Mouse (Mus musculus) urinary bladder, adult 18-20 months (tissue): ENCODE results near the gene Vkorc1.
"Not testable (repeated sequence)": the region's sequence is repeated elsewhere in the genome, so short reads cannot be mapped to it uniquely, and the experiment has no call there.

Experiments
- DNase-seq, 2 experiments: peaks; one replicate each; pipeline ENCODE4 v3.0.0; 2022; ENCODE audit warnings: low spot score in 2 of 2, mixed read lengths in 2 of 2

Gene Vkorc1

DNA sequence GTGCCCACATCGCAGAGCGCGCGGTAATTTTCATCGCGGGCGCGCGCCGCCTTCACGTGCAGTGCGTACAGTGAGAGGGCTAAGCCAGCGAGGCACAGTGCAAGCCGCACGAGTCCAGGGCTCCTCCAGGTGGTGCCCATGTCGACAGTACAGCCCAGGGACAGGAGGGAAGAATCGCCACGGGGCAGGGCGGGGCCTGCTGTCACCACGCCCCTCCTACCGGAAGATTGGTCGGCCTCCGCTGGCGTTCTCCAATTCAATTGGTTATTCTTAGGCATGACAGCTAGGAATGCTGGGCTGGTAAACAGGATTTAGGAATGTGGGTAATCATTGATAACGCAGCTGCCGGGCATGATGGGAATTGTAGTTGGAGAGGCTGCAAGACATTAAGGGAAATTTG, at the start of gene Vkorc1, which contains the start of gene Gm21974:
TSS of gene Vkorc1 (minus strand) at position 176 of the 400 bp plus-strand sequence.
TSS of gene Gm21974 (minus strand) at position 13 of the 400 bp plus-strand sequence.
- DNase-seq: peak; percentile 91 to 95

DNA sequence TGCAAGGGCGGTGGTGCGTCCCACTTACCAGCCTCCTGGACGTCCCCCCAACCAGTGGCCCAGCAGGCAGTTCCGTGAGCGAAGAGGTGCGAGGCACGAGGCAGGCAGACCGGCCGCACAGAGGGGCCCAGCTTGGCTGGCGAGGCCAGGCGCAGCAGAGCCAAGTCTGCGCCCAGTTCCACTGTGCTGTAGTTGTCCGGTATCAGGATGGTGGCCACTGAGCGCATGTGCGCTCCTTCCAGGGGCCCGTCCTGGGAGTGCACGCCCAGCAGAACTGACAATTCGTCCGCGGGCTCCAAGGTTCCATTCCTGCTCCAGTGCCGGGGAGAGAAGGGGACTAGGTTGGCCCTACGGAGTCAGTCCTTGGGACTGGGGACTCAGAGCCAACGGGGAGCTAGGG, 49.2 kb upstream of the Vkorc1 start:
- DNase-seq: no peak

DNA sequence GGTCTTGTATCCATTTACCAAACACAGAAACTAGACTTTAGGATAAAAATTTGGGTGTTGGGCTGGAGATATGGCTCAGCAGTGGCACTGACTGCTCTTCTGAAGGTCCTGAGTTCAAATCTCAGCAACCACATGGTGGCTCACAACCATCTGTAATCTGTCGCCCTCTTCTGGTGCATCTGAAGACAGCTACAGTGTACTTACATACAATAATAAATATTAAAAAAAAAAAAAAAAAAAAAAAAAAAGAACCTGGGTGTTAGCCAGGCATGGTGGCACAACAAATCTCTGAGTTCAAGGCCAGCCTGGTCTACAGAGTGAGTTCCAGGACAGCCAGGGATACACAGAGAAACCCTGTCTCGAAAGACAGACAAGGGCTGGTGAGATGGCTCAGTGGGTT, 46.7 kb upstream of the Vkorc1 start:
- DNase-seq: not testable (repeated sequence)

- no peak for DNase-seq
Observed at GRCm38 (mm10) chr7:127936216-127936884, 40.9 kb upstream of the Vkorc1 start.

DNA sequence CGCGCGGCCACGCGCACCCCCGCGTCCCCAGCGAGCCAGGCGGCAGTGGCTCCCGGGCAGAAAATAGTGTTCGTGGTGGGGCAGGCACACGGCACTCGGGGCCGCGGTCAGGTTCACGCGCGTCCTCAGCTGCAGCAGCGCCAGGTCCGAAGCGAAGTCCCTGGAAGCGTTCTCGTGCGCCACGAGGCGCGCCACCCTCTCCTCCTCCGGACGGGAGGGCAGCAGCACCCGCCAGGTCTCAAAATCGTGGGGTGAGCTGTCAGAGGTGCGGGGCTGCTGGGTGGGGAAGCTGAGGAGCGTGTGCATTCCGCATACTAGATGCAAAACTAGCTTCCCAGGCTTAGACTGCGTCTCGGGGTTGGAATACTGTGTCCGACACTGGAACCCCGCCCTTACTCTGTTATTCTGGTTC, 40.3 kb upstream of the Vkorc1 start:
- no peak for DNase-seq

DNA sequence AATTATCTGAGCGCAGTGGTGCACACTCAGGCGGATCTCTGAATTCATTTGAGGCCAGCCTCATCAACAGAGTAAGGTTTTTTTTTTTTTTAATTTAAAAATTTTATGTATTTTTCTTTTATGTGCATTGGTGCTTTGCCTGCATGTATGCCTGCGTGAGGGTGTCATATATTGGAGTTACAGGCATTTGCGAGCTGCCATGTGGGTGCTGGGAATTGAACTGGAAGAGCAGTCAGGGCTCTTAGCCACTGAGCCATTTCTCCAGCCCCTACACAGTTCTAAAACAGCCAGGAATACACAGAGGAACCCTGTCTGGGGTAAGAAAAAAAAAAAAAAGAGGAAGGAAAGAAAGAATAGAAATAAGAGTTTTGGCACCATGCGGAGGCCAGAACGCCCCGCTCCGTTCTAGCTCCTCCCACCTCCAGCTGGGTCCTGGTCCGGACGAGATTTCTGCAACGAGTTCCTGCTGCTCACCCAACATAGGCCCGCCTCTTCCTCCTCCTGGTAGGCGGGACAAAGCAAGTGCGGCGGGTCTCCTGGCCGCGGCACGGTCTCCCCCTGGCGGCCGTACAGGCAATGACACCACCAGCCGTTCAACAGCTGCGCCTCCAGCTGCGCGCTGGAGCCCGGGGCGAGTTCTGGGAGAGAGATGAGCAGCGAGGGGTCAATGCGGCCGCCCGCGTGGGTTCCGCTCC, 39.8 kb upstream of the Vkorc1 start:
- DNase-seq: peak; percentile 92 to 94

DNA sequence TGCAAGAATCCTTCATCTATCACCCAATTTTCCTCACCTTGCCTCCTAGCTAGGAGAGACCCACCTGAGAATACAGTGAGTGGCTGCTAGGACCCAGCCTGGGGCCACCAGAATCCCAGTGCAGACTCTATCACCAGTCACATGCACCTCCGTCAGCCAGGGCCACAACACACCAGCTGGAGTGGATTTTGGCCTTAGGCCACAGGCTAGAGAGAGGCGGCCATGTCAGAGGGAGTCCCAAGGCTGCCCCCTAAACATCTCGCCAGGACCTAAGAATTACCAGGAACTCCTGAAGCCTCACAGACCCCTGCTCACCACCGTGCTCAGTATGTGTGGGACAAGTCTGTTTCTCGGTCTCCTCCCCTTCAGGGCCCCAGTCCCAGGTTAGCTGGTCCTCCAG, 38.7 kb upstream of the Vkorc1 start:
- DNase-seq: no peak

- DNase-seq: peak in 1 of 2 experiments; percentile 44
Observed at GRCm38 (mm10) chr7:127932273-127933031, 37.0 kb upstream of the Vkorc1 start.

DNA sequence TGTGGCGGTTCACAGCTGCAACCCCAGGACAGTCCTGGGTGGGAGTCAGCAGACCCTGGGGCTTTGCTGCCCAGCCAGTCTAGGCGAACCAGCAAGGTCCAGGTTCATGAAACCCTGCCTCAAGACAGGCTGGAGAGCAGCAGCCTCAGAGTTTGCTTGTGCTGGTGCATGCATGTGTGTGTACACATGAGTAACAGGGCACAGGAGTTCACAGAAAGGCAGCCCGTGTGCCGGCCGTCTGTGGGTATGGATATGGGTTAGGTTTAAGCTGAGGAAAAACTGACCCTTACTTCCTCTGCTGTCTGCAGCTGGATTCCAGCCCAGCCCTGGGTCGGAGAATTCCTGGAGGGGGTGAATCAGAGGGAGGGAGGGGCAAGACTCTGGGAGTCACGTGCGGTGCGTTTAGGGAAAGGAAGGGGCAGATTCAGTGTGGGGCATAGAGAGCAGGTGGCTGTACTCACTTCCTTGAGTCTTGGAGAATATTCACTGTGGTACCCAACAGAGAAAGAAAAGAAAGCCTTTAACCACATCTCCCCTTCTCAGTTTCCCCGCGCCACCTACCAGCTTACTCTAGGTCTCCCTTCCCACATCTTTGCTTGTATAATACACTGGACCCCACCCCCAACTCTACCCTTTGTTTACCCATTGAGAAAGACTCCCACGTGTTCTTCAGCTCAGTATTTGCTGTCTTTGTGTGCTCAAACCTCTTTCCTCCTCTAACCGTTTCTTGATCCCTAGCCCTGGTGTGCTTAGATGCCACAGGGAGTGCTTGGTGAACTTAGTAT, 36.1 kb upstream of the Vkorc1 start:
- peak in 1 of 2 experiments; percentile 50 for DNase-seq

DNA sequence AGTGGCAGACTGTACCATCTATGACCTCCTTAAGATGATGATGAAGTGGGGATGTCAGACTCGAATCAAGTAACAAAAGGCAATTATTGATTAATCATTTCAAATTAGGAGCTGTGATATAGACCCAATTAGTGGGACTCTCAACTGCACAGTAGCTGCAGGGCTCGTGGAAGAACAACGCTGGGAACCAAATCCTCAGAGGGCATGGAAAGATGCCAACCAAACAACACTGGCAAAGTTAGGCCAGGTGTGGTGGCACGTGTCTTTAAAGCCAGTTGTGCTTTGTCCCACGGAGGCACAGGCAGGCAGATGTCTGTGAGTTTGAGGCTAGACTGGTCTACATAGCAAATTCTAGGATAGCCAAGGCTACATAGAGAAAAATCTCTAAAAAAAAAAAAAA, 35.2 kb upstream of the Vkorc1 start:
- DNase-seq: no peak

- peak in 1 of 2 experiments; percentile 75 for DNase-seq
Observed at GRCm38 (mm10) chr7:127929923-127930322, 34.5 kb upstream of the Vkorc1 start, which contains the start of gene Prss8. TSS of gene Prss8 (minus strand) at chr7:127930104.

GRCm38 (mm10) chr7:127928596-127928995, 33.2 kb upstream of the Vkorc1 start:
- DNase-seq: no peak

DNA sequence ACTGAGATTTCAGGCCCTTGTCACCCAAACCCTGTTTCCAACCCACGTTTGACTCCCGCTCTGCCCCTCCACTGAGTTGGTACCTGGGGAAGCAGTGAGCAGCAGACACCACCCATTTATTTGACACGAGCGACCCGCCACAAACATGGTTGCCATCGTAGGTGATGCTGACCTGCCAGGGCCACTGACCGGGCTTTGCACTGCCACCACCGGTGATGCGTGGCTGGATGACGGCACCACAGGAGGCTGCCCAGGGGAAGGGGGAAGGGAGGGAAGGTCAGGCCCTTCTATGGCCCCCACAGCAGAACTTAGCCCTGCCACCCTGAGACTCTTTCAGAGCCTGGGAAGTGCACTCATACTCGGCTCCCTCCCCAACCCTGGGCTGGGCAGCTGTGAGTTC, 32.3 kb upstream of the Vkorc1 start:
- DNase-seq: no peak

- DNase-seq: no peak
Observed at GRCm38 (mm10) chr7:127926846-127927245, 31.4 kb upstream of the Vkorc1 start.

GRCm38 (mm10) chr7:127926066-127926465, 30.6 kb upstream of the Vkorc1 start:
- DNase-seq: no peak

GRCm38 (mm10) chr7:127925252-127925651, 29.8 kb upstream of the Vkorc1 start:
- peak in 1 of 2 experiments; percentile 47 for DNase-seq

- no peak for DNase-seq
Observed at GRCm38 (mm10) chr7:127923714-127924113, 28.3 kb upstream of the Vkorc1 start.

- DNase-seq: no peak
Observed at GRCm38 (mm10) chr7:127922451-127923275, 27.2 kb upstream of the Vkorc1 start.

DNA sequence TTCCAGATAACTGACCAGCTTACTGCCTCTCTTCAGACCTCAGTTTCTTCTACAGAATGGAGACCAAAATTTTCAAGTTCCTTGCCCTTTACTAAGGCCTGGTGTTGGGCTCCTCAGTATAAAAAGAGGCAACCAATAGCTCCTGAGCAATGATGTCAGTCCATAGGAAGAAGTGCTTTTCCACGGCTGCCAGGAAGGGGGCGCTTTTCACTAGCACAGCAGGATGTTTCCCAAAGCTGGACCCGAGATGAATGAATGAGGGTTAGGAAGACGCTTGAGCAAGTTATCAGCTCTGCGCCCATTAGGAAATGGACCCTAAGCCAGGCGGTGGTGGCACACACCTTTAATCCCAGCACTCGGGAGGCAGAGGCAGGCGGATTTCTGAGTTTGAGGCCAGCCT, 26.1 kb upstream of the Vkorc1 start:
- DNase-seq: no peak

- DNase-seq: no peak
Observed at GRCm38 (mm10) chr7:127919290-127919689, 23.9 kb upstream of the Vkorc1 start.

DNA sequence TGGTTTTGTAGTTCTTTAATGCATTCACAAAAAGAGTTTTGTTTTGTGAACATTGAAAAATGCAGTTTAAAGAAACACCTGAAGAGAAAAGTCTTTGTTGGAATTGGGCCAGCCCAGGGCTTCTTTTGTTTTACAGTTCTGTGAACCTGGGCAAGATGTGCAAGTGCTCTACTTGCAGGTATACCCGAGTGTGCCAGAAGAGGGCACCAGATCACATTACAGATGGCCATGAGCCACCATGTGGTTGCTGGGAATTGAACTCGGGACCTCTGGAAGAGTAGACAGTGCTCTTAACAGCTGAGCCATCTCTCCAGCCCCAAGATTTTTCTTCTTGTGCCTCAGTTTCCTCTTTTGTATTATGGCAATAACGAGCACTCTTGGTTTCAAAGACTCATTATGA, 22.8 kb upstream of the Vkorc1 start:
- DNase-seq: no peak
